Mouse (Mus musculus): ENCODE measurements at regions not wholly inside any gene's neighbourhood (a gene's known extent, or its start where the extent isn't known, plus 50 kb on each side); places are given as distances from the start of the nearest gene placed in this dataset.
A peak's percentile ranks its signal among the peaks of the same experiment; 100 is the strongest.

GRCm38 (mm10) chr2:134126988-134127387 is 427.2 kb downstream of the Hao1 start:
- intact Hi-C loops (cut with DNase I): no loop called here
- DNase-seq: no peak

DNA sequence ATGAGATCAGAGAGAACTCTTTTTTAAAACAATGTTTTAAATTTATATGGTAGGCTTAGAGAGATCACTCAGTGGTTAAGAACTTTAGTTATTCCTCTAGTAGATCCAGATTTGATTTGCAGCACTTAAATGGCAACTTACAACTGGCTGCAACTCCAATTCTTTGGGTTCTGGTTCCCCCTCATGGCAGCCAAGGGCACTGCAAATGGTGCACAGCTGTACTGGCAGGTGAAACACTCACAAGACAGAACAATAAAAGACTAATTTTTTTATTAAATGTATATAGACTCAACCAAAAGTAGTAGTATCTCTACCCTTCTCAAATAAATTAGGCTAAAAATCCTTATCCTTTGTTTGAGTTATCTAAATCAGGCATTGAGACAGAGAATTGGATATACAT is 446.9 kb downstream of the Hao1 start:
- no peak for DNase-seq
- intact Hi-C loops (cut with DNase I): no loop called here

DNA sequence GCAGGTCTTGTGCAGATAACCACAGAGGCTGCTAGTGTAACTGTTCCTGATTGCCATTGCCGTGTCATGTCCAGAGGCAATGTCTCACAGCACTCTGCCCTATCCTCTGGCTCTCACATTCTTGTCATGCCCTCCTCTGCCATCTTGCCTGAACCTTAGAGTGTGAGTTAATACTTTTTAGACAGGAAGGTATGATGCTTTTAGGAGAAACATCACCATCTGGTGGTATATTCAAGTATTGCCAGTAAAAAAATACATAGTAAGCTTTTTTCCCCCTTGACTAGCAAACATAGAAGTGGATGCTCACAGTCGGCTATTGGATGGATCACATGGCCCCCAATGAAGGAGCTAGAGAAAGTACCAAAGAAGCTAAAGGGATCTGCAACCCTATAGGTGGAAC is 465.8 kb downstream of the Hao1 start:
- intact Hi-C loops (cut with DNase I): no loop called here
- no peak for DNase-seq

- intact Hi-C loops (cut with DNase I): no loop called here
- no peak for DNase-seq
Measured at GRCm38 (mm10) chr2:134080148-134080547, 474.0 kb downstream of the Hao1 start.

- no peak for DNase-seq
- intact Hi-C loops (cut with DNase I): no loop called here
Measured at GRCm38 (mm10) chr2:134077953-134078352, 476.2 kb downstream of the Hao1 start.

- intact Hi-C loops (cut with DNase I): no loop called here
- DNase-seq: no peak
Measured at GRCm38 (mm10) chr2:134067910-134068335, 486.2 kb downstream of the Hao1 start.

GRCm38 (mm10) chr2:134067404-134067803 is 486.8 kb downstream of the Hao1 start:
- intact Hi-C loops (cut with DNase I): no loop called here
- DNase-seq: no peak

DNA sequence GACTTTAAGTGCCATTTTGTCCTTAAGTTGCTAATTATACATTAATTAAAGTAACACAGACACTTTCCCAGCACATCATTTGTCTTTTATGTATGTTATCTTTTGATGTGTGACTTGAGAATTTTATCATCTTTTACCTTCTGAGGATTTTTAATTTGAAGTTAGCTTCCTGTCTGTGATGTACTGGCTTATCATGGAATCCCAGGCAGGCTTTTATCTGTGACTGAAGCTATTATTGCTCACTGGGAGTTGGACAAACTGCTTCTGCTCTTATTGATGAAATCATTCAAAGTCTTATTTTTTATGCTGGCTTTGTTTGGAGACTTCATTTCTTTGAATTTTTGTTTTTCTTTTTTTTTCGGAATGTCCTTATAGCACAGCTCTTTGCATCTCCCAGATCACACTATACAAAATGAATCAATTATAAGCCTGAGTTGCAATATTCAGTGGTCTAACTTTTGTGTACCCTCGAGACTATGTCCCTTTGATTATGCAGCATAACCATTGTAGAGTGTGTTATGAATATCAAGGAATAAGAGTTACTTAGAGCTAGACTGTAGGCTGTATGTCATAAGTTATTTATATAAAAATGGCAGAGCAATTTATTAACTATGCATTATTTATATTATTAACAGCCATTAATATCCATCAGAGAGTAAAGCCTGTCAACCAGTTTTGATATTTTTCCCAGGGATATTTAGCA is 494.1 kb downstream of the Hao1 start:
- intact Hi-C loops (cut with DNase I): no loop called here
- no peak for DNase-seq

DNA sequence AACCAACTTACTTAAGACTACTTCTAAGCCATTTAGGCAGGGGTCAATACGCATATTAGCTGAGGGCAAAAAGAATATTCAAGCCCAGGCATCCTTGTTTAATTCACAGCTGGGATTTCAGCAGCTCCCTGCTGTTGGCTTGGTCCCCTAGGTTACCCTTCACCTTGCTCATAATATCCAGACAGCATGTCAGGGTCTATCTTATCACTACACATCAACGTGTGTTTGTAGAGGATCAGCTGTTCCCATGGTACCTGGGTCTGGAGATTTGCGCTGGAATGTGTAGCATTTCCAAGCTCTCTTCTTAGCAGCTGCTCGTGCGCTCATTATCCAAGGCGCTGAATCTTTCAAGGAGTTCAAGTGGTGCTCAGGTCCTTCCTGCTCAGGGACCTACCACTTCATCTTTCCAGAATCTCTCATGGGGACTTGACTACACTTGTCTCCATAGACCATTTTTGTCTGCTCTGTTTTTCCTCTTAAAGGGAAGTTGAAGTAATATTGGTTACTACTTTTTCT is 484.5 kb downstream of the Bmp2 start:
- intact Hi-C loops (cut with DNase I): no loop called here
- DNase-seq: no peak

DNA sequence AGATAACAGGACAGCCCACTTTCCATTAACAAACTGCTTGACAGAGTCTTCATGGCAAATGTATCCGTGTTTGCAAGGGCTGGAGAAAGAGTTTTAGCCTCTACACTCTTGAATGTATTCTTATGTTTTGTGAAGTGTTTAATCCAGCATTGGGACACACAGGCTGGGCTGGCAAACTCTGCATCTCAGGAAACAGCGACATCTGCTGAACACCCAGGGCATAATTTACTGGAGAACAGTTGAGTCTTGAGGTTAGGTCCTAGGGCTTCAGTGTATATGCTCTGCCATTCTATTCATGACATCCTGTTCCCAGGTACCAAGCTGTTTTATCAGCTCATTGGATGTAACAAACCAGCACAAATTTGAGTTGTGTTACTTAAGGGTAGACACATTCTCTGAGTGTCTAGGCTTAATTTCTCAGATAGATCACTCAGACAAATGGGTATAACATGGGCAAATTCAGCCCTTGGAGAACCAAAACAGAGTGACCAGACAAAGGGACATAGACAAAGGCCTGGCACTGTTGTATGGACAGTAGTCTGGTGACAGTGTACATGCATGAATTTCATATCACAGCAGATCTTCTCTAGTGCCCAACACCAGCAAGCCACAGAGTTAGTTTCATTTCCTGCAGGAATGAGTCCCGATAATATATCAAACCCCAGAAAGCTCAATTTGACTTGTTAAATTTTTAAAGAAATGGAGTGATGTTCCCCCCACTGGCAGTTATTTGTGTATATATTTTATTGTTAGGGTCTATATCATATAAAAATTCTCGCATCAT is 477.9 kb downstream of the Bmp2 start:
- peak in 1 of 2 experiments; percentile 10 for DNase-seq
- intact Hi-C loops (cut with DNase I): loop anchor here (10.0 kb wide), 1 partner anchor 475 kb away; the partner anchor contains the start of gene Bmp2

DNA sequence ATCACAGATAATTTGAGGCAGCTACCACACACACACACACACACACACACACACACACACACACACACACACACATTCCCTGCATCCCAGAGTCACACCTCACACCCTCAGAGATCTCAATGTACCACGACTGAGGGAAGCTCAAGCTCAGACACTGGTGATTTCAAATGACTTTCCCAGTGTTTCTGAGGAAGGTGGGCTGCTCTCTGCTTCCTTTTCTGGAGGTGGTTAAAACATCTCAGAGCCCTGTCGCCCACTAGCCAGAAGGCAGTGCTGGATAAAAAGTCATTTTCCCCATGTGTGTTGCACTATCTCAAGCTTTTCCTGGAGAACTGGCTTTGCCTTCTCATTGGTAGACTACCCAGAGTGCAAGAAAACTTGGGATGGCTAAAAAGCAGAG is 477.2 kb downstream of the Bmp2 start:
- intact Hi-C loops (cut with DNase I): loop anchor here (10.0 kb wide), 1 partner anchor 474 kb away; the partner anchor contains the start of gene Bmp2

DNA sequence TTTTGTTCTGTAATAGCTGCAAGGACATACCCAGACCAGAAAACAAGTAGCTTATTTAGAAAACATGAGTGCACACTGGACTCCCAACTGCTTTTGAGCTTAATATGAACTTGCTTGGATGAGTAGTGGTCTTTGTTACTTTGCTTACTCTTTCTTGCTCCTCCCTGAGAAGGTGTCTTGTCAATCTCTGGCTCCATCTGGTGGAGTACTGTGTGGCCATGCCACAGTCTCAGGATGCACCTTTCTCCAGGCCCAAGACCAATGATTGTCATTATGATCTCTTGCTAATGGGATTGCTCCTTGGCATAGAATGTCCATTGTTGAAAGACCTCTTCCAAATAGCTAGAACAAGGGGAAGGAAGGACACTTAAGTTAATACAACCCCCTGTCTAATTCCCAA is 465.1 kb downstream of the Bmp2 start:
- DNase-seq: no peak
- intact Hi-C loops (cut with DNase I): no loop called here

More for the DNA sequence above, 477.2 kb downstream of the Bmp2 start:
- no peak for DNase-seq

GRCm38 (mm10) chr2:134003146-134003545 is 451.2 kb downstream of the Bmp2 start:
- intact Hi-C loops (cut with DNase I): no loop called here
- no peak for DNase-seq

DNA sequence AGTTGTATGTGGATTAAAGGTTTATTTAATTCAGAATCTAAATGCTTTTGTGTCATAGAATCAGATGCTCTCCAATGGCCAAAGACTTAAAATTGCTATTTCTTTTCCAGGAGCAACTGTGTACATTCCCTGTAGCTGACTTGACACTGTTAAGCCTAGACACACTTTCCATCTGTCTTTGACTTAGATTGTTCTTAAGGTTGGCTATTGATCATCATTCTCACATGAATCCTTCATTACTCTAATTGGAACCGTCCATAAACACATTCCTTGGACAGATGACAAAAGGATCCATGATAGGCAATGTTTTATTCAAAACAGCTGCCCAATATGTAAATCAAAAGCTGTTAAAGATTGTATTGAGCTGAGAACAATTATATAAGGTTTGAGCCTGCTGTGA is 442.8 kb downstream of the Bmp2 start:
- intact Hi-C loops (cut with DNase I): no loop called here
- DNase-seq: no peak

DNA sequence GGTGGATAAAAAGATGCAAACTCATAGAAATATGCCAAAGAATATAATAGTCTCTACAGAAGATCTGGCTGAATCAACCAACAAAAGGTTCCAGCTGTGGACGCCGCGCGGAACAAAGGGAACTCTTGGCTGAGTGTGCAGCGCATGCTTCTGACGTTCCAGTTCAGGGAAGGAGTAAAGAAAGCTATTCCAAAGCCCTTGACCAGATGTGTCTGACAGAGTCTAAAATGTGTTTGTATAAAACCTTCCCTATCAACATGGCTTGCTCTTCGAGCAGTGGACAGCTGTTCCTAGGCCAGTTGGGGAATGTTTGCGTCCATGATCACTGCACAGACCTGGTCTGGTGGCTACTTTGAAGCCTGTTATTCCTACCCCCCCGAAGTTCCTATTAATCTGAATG is 442.4 kb downstream of the Bmp2 start:
- intact Hi-C loops (cut with DNase I): no loop called here
- peak; percentile 24 to 44 for DNase-seq

DNA sequence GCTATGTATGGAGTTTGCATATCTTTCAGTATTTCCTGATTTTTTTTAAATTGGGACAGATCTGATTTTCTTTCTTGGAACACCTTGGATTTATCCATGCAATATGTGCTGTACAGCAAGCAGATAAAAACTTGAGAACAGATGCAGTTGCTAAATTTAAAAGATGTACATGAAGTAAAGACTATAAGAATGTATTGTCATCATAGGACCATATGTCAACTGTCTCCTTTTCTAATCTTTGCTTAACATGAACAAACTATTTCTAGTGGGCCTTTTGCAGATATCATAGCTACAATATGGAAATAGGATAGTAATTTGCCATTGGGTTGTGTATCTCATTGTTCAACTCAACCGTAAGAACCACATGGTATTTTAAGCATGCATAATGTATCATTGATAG is 435.7 kb downstream of the Bmp2 start:
- intact Hi-C loops (cut with DNase I): no loop called here
- no peak for DNase-seq
